Mouse (Mus musculus): ENCODE data around the gene Chrna4. TPM values are rescaled to one million over a fixed set of nuclear protein-coding genes. Genes with fewer than 3 reads are reported as not detected.

Chrna4 gene
- polyA plus RNA-seq, 1 experiment from 2014 or later: 0.38 TPM

DNA sequence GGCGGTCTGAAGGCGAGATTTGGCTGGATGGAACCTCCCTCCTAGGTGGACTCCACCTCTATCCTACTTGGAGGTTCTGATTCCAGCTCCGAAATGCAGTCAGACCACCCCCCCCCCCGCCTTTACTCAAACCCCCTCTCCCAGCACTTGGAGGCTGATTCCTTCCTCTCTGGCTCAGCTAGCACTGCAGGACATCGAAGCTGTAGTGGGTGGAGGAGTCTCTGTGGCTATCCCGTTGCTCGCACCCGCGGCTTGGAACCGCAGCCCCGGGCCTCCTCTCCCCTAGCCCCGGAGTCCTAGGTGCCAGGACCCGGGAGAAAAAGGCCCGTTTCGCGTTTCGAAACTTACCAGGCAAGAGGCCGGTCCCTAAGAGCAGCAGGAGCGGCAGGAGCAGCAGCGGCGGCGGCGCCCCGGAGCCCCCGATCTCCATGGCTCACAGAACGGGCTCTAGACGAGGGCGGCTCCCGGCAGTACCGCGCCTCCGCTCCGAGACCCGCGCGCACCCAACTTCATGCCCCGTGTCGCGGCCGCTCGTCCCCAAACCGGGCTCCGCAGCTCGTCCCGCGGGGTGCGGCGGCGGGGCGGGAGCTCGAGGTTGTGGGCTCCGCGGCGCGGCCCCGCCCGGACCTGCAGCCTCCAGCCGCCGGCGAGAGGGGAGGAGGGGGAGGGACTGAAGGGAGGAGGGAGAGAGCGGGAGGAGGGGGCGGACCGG is 4.5 kb downstream of the Chrna4 start:
- no peak for DNase-seq (ENCODE audit: low spot score)

DNA sequence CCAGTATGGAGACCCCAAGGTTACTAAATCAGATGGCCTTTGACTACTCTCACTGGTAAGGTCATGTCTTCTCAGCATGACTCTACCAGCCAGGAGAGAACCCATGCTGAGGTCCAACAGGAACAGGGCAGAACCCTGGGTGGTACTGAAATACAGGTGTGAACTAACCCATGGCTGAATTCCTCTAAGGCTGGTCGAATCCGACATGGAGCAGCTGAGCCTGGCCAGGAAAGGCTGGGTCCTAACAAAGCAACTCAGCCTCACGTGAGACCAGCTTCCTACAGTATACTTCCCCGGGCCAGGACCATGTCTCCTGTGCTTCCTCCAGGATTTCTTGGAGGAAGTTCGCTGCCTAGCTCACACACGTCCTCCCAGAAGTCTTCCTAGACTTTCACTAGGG is 6.8 kb downstream of the Chrna4 start:
- no peak for DNase-seq (ENCODE audit: low spot score)

DNA sequence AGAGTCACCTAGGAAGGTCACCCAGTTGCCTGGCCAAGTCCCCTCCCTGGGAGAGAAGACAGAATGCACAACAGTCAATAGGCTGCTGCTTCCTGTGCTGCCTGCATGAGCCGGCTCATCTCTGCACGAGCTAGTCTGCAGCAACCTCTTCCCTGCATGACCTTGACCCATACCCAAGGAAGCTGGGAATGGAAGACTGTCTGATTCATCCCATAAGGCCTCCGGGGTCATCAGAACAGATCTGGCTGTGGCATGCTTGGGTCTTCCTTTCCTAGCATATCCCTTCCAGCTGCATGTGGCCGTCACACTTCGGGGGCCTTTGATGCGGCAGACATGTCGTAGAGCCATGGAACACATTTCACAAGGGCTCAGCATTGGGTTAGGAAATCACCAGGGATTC is 8.2 kb downstream of the Chrna4 start:
- no peak for DNase-seq (ENCODE audit: low spot score)

DNA sequence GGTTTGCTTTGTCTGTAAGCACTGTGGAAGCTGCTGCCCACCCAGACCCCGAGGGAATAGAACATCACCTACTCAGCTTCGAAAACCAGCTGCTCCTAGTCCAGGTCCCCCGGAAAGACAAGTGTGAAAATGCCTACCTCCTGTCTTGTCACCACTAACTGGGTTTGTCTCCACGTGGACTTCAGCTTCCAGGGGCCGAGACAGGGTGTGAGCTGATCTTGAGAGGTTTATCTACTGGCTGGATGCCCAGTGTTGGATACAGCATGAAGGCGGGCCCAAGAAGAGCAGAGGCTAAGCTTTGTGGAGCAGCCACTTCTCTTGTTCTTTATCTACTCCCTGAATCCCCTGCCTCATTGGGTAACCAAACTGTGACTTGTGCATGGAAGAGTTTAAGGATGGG is 10.0 kb downstream of the Chrna4 start:
- DNase-seq (ENCODE audit: low spot score): no peak

DNA sequence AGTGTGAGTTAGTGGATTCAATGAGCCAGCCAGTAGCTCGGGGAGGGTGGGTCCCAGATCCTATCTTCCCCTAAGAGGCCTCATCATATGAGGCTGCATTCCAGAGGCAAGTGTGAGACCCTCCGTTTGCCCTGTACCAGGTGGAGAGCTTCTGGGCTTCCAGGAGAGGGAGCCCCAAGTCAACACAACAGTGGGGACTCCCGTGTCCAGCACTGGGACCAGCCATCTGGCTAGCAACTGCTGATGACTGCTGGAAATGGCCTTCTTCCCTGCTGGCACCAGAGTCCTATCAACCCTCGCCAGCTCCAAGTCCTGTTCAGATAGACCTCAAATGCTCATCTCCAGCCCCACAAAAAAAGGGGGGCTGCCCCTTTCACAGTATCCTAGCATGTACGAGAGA is 10.9 kb downstream of the Chrna4 start:
- DNase-seq (ENCODE audit: low spot score): no peak

DNA sequence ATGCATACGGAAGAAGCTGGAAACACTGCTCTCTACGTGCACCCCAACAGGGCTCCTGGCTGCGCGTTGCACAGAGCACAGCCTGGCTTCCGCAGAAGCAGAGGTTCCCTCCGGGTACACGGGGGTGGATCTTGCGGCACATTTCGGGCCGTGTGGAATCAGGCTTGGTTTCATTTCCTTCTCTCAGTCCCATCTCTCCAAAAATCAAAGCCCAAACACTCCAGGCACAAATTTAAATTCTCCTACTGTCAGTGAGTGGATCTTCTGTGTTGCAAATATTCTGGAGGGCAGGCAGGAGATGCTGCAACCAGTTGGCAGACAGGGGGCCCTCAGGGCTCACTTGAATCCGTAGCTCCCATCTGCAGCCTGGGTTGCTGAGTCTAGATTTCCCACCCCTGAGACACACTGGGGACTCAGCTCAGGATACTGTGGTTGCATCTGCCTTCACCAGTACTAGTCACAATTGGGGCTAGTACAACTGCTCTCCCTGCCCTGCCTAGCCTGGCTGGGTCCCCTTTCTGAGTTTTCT is 11.9 kb downstream of the Chrna4 start:
- DNase-seq (ENCODE audit: low spot score): no peak

DNA sequence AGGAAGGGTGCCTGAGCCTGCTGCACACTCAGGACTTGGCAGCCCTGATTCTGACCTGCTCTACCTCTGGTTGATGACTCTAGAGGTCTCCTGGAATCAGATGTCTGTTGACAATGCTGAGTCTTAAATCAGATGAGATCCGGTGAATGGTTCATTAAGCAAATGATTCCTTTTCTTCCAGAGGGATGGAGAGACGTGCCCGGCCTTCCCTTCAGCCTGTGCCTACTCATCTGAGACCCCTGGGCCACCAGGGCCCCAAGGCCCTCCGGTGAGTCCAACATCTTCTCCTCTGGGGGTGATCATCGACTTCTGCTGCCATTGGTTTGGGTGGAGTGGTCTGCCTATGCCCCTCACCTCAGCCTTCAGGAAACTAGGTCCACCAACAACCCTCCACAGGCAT is 35.0 kb downstream of the Chrna4 start:
- no peak for DNase-seq (ENCODE audit: low spot score)

DNA sequence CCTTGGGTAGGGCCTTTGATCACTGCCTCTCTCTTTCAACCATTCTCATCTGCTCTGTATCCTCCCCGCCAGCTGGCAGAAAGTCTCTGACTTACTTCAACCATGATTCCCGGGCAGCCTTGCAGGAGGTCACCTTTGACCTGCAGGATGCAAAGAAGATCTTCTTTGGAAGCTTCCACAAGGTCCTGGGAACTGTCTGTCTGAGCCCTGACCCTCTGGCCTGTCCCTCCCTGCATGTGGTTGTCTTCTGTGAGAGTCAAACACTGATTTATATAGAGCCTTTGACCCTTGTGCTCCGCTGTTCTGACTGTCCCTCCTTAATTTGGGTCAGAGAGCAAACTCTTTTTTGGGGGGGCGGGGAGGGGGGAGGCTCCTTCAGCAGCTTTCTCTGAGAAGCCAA is 36.3 kb downstream of the Chrna4 start:
- DNase-seq (ENCODE audit: low spot score): no peak

DNA sequence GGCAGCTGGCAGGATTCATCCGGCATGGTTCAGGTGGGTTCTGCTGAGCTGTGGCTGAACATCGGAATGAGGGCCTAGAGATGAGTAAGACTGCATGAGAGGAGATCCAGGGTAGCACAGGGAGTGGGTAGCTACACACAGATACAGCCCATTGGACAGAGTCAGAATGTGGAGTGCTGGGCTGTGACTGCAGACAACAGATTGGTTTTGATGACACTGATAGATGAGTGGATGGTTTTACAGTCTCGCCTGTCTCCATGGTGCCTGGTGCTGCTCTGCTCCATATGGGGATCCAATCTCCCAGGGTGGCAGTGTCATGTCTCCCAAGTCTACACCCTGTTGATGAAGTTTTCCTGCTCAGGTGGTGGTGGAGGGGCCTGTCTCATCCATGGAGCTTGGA is 46.4 kb downstream of the Chrna4 start:
- no peak for DNase-seq (ENCODE audit: low spot score)

DNA sequence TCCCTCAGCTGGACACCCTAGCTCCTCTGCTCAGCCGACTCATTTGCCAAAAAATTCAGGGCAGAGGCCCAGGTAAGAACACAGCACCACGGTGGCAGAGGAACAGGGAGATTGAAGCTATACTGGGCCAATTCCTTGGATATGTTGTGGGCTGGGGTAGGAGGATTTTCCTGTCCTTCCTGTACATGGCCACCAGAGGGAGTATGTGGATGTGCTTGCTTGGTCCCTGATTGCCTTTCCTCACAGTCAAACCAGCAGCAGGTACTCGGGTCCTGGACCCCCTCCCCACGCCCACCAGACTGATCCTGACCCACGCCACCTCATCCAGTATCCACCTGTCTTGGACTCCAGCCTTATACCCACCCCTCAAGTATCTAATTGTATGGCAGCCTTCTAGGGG is 46.9 kb downstream of the Chrna4 start:
- DNase-seq (ENCODE audit: low spot score): peak; percentile 31

DNA sequence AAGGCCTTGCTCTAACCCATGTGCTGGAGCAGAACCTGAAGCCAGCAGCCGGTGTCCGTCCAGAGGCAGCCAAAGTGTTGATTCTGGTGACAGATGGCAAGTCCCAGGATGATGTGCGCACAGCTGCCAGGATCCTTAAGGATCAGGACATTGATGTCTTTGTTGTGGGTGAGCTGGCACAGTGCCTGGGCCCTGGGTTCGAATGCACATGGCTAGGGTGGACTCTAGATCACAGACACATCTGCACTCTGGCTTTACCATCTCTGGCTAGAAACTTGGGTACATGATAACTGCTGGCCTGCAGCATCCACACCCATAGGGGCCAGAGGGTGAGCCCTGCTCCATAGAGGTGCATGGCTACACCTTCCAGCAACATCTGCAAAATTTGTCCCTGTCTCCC is 47.9 kb downstream of the Chrna4 start:
- no peak for DNase-seq (ENCODE audit: low spot score)

DNA sequence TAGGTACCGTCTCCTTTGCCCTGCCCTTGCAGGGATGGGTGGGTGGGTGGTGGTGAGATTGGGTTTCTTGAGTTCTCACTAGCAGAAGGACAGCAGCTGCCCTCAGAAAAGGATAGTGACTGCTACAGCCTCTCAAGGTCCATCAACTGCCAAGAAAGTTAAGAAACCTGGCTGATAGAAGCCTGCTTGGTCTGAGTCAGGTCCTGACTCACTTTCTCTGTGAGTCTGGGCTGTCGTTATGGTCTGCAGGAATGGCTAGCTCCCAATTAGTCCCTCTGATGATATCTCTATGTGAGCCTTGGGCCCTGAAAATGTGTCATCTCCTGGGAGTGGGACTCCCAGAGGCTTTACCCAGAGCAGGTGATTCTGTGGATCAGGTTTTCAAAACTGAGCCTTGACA is 49.0 kb downstream of the Chrna4 start:
- DNase-seq (ENCODE audit: low spot score): no peak

DNA sequence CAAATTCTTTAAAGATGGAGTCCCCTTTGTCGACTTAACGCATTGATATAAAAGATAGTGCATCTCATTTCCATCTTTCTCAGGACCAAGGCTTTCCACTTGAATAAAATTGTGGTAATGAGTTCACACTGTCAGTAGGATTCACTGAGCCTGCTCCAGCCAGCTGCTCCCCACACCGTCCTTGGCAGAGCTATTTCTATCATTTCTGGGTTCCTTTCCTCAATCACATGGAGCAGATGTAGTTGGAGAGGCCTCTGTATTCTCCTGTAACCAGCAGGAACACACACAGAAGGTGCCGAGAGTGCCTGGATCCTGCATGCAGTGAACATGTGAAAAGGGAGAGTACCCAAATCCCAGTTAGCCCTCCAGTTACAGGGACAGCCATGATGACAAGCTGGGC is 53.0 kb downstream of the Chrna4 start:
- no peak for DNase-seq (ENCODE audit: low spot score)

DNA sequence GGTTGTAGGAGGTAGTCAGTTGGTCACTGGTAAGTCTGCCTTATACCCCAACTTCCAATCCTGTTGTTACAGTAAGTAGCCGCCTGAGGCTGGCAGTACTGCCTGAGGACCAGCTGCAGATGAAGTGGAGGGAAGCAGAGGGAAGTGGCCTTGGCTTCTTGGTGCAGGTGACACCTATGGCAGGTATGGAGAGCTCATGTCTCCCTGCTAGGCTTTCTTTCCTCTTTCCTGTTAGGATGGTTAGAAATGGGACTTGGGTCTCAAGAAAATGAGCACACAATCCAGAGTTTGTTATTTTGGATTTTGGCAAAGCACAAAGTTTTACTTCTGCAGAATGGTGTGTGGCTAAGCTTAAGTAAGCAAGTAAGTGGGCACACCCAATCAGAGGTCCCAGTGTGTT is 54.4 kb downstream of the Chrna4 start:
- DNase-seq (ENCODE audit: low spot score): no peak

DNA sequence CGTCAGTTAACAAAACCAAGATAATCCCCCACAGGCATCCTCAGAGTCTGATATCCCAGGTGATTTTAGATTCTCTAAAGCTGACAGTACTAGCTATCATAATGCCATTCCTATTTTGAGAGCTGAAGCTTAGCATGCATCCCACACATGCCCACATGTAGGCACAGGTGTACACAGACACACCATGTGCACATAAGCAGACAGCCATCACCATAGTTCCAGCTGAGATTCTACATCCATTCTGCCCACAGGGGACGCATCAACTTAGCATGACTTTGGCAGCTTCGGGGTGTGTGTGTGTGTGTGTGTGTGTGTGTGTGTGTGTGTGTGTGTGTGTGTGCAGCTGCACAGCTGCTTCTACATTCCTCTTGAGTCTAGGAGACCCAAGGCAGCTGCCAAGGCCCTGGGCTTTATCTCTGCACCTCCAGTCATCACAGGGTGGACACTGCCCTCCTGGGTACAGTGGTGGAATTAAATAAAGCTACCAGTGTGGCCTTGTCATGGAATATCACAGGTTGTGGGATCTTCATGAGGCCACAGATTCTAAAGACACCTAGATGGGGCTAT is 54.9 kb downstream of the Chrna4 start:
- no peak for DNase-seq (ENCODE audit: low spot score)

DNA sequence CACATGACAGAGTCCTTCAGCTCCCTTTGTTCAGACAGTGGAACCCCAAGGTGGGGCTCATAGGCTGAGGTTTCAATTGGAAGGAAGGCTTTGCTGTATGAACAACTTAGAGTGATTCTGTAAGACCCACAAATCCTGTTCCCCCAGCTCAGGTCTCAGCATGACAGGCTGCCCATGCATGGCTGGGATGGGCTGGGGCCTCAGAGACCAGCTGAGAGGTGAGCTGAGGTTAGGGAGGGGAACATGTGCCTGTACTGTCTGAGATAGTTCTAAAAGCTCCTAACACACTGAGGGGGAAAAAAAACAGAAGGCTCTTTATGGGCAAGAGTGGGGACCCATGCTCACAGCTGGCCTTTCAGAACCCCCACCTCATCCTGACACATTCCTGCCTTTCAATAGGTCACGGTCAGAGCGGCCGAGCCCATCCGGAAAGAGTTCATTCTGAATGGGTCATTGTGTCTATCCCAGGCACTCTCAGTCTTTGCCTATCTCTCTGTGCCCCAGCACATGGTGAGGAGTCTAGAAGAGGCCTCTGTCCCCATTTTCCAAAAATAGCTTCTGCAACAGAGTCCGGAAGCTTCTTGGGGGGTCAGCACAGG is 55.8 kb downstream of the Chrna4 start:
- no peak for DNase-seq (ENCODE audit: low spot score)

DNA sequence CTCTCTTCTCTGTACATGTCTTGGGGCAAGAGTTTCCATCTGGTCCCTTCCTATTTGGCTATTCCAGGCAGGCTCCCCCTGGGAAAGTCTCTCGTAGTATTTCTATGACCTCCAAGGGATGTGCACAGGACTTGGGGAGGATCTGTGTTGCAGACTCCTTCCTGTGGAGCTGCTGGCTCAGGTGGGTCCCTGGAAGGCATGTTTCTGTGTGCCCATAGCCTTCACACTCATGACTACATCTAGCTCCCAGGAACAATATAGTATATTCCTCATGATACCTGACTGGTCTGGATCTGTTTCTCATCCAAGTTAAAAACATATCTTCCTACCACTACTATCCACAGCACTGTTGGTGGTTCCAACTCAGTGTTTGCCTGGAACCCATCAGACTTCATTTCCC is 56.3 kb downstream of the Chrna4 start:
- no peak for DNase-seq (ENCODE audit: low spot score)

DNA sequence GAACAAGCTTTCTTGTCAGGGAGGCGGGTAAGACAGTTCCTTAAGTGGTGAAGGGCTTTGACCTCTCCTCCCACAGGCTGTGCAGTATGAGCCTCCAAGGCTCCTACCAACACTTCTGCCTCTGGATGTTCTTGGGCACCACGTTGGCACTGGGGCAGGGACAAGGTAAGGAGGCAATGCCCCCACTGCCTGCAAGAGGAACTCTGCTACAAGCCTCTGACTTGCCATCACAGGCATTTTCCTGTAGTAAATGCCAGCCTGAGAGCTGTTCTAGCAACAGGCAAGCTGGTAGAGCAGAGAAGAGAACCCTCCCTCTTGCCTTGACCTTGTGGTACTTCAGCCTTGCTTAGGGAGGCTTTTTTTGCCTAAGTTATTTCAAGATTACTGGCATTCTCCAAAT is 56.9 kb downstream of the Chrna4 start, which contains the start of gene Col20a1:
Gene Col20a1, plus strand, starts transcription at position 87 of the 400 bp plus-strand sequence.
- DNase-seq (ENCODE audit: low spot score): no peak

DNA sequence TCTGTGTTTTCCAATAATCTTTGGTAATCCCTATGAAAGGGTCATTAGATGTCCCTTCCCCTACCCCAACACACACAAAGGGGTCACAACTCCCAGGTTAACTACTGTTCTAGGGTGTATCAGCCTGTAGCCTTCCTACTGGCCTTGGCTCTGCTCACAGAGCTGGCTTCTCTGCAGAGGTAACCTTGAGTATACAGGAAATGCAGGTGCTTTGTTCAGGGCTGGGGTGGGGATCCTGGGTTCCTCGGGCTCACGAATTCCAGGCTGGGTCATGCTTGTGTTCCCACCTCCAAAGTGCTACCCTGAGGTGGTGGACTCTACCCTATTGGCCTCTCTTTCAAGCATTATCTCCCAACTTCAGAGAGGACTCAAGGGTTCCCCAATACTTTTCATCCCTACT is 57.7 kb downstream of the Chrna4 start:
- no peak for DNase-seq (ENCODE audit: low spot score)

DNA sequence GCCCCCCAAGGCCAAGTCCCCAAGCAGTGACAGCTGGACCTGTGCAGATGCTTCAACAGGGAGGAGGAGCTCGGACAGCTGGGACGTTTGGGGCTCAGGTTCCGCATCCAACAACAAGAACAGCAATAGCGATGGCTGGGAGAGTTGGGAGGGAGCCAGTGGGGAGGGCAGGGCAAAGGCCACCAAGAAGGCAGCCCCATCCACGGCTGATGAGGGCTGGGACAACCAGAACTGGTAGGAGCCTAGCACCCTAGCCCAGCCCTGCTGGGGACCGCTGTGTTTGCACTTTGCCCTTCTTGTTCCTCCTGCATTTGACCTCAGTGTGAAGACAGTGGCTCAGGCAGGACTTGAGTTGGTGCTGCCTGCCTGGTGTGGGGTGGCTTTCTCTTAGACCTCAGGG is 62.2 kb downstream of the Chrna4 start:
- DNase-seq (ENCODE audit: low spot score): no peak
